22 mouse cellular contexts compared by ENCODE assay signal in genomic region chr17:35108097-35108496, GRCm38 (mm10). TPM values are rescaled to one million over a fixed set of nuclear protein-coding genes. Genes with fewer than 3 reads are reported as not detected.
"Had no signal": no experiment of that assay in that cellular context is flagged by ENCODE, and none has a peak within 500 bp of the region (broad histone marks: within the 10 kb centered on the region; RNA-seq: fewer than 3 reads in every experiment).

Ly6g5c (plus strand) TSS chr17:35108279.

- H3K27ac ChIP-seq: kidney, postnatal 0 days; limb, embryonic 10.5 days; liver, embryonic 15.5 days; midbrain, embryonic 15.5 days; neural tube, embryonic 13.5 days had no signal

- ATAC-seq: lung, postnatal 0 days; midbrain, embryonic 15.5 days had no signal

- DNase-seq: kidney, postnatal 36 days; layer of hippocampus, adult 9-11 months; layer of hippocampus, postnatal 36 days; lung, adult 2 months; lung, postnatal 36 days; right cerebral cortex, adult 18-20 months; right cerebral cortex, postnatal 25 days; thymus, postnatal 36 days had no signal

- H3K4me2 ChIP-seq: liver, embryonic 11.5 days; liver, embryonic 15.5 days; midbrain, embryonic 15.5 days; neural tube, embryonic 13.5 days had no signal

- H3K9ac ChIP-seq: liver, embryonic 15.5 days; midbrain, embryonic 15.5 days; neural tube, embryonic 13.5 days had no signal

- H3K4me3 ChIP-seq: limb, embryonic 10.5 days; liver, embryonic 15.5 days; midbrain, embryonic 10.5 days; midbrain, embryonic 15.5 days; neural tube, embryonic 13.5 days had no signal

- H3K27me3 ChIP-seq: midbrain, embryonic 15.5 days; neural tube, embryonic 13.5 days had no signal

- H3K9me3 ChIP-seq: limb, embryonic 10.5 days; liver, embryonic 15.5 days; midbrain, embryonic 10.5 days; midbrain, embryonic 15.5 days; neural tube, embryonic 13.5 days had no signal

RNA-seq across cellular contexts. Expression of gene Ly6g5c, which starts in this region (rescaled TPM):
- total RNA-seq: layer of hippocampus, adult 18-20 months; layer of hippocampus, postnatal 36 days; megakaryocyte progenitor cell, adult 5-6 weeks had no signal
- polyA plus RNA-seq: kidney, postnatal 0 days; limb, embryonic 10.5 days; limb, embryonic 14.5 days; liver, embryonic 11.5 days; liver, embryonic 15.5 days; lung, adult 2 months; lung, postnatal 0 days; midbrain, embryonic 10.5 days; midbrain, embryonic 15.5 days; neural tube, embryonic 13.5 days; small intestine, adult 2 months; stomach, embryonic 16.5 days; thymus, postnatal 0 days had no signal
